In genomic region chr3:86919641-86920342, GRCm38 (mm10) we compare ENCODE assay signal across 8 mouse cellular contexts. TPM values are rescaled to one million over a fixed set of nuclear protein-coding genes. Genes with fewer than 3 reads are reported as not detected.
DNase-seq lines count a peak whose midpoint lies in the region; ATAC-seq lines count a peak whose summit lies in the region.

No protein-coding gene starts in this region.

- no peak for DNase-seq in heart, embryonic 10.5 days (ENCODE audit: low spot score)
- no peak for DNase-seq in heart, adult 8-10 months (ENCODE audit: low spot score)
- peak; percentile 58 for DNase-seq in MN1 (ENCODE audit: low spot score)
- DNase-seq in embryo, embryonic 11 days, result peak; percentile 51
- DNase-seq in hindbrain, embryonic 10.5 days (ENCODE audit: low spot score), result peak; percentile 80
- DNase-seq in limb, embryonic 11.5 days (ENCODE audit: low spot score), result peak; percentile 52
- peak; percentile 79 for DNase-seq in neural tube, embryonic 10.5 days (ENCODE audit: extremely low spot score, low spot score)
- peak; percentile 28 to 44 for DNase-seq in thymus, adult 18-20 months

- H3K27me3 ChIP-seq in heart, embryonic 10.5 days (ENCODE audit: insufficient read depth, poor library complexity, severe bottlenecking), result peaks cover 35% of the 10 kb centered on the region
- H3K27me3 ChIP-seq in hindbrain, embryonic 10.5 days (ENCODE audit: insufficient read depth, poor library complexity, severe bottlenecking), result peaks cover 14% of the 10 kb centered on the region
- H3K27me3 ChIP-seq in limb, embryonic 11.5 days (ENCODE audit: control insufficient read depth, insufficient read depth, low read length), result peaks cover 15% of the 10 kb centered on the region

- H3K4me1 ChIP-seq in heart, embryonic 10.5 days, result peaks cover 13% of the 10 kb centered on the region
- H3K4me1 ChIP-seq in hindbrain, embryonic 10.5 days (replicated peaks), result peaks cover 46% of the 10 kb centered on the region
- 0 out of 2 replicates have a peak, but pooled peaks cover 4% of the 10 kb centered on the region for H3K4me1 ChIP-seq in limb, embryonic 11.5 days (ENCODE audit: control insufficient read depth, insufficient read depth, low read length)

- no peaks in the 10 kb centered on the region for H3K9me3 ChIP-seq in heart, embryonic 10.5 days
- H3K9me3 ChIP-seq in hindbrain, embryonic 10.5 days, result no peaks in the 10 kb centered on the region
- H3K9me3 ChIP-seq in limb, embryonic 11.5 days (ENCODE audit: control insufficient read depth, low read length), result no peaks in the 10 kb centered on the region

- peak overlapping the region; percentile 92 for H3K4me2 ChIP-seq in limb, embryonic 11.5 days (ENCODE audit: low read depth, severe bottlenecking)

- H3K36me3 ChIP-seq in heart, embryonic 10.5 days, result no peaks in the 10 kb centered on the region
- H3K36me3 ChIP-seq in hindbrain, embryonic 10.5 days, result peaks cover 26% of the 10 kb centered on the region
- H3K36me3 ChIP-seq in limb, embryonic 11.5 days (ENCODE audit: control insufficient read depth, insufficient read depth, low read length), result no peaks in the 10 kb centered on the region

- ATAC-seq in limb, embryonic 11.5 days (ENCODE audit: insufficient number of reproducible peaks, low FRiP score, low TSS enrichment, low read depth), result peak; percentile 37; the same call in 1 of the 2 replicates

- peak overlapping the region; percentile 91 for H3K27ac ChIP-seq in heart, embryonic 10.5 days
- peak overlapping the region; percentile 97 for H3K27ac ChIP-seq in hindbrain, embryonic 10.5 days
- no peak overlapping the region for H3K27ac ChIP-seq in limb, embryonic 11.5 days (replicated peaks; ENCODE audit: low read depth, low read length)

- H3K4me3 ChIP-seq in heart, embryonic 10.5 days, result peak overlapping the region; percentile 87
- H3K4me3 ChIP-seq in hindbrain, embryonic 10.5 days, result peak overlapping the region; percentile 88
- H3K4me3 ChIP-seq in limb, embryonic 11.5 days (ENCODE audit: low read depth, low read length), result peak overlapping the region; percentile 74

- under 1% methylated on average over 61 of the region's 61 CpGs for WGBS in heart, embryonic 10.5 days
- under 1% methylated on average over 61 of the region's 61 CpGs for WGBS in hindbrain, embryonic 10.5 days
- WGBS in limb, embryonic 11.5 days, result under 1% methylated on average over 61 of the region's 61 CpGs

- peak overlapping the region; percentile 76 for H3K9ac ChIP-seq in limb, embryonic 11.5 days (ENCODE audit: low read length)

RNA-seq across cellular contexts. Expression of gene Dclk2, which starts 0.9 kb away (rescaled TPM):
- 3.7 and 4.0 TPM in 2 replicates for polyA plus RNA-seq in heart, embryonic 10.5 days (2016; fragmentation: Nextera tagmentation; extraction: Ambion mirVana)
- total RNA-seq in heart, adult 8-10 months (2022), result 1 to 10 TPM in 3 of 4 experiments, under 1 TPM in 1; 0.84 to 1.7 (median 1.3) TPM
- polyA plus RNA-seq in hindbrain, embryonic 10.5 days (2016; fragmentation: Nextera tagmentation; extraction: Ambion mirVana), result 20.4 and 38.9 TPM in 2 replicates
- 3.8 and 4.5 TPM in 2 replicates for polyA plus RNA-seq in limb, embryonic 11.5 days (2014; fragmentation: Nextera tagmentation; extraction: Ambion mirVana)

Comparison
In these comparisons a context has a peak if more than half of its experiments do, and no peak if none do; other contexts are left out.
1. DNase-seq: peak in MN1 (single experiment), embryo, embryonic 11 days (single experiment), hindbrain, embryonic 10.5 days (single experiment), limb, embryonic 11.5 days (single experiment), neural tube, embryonic 10.5 days (single experiment) and thymus, adult 18-20 months (2 of 2); none in heart, embryonic 10.5 days (single experiment) and heart, adult 8-10 months (single experiment).
2. Peak in every context shown above with its lines, with median percentiles within 50 percentile points of each other: H3K4me3 ChIP-seq.